Mouse (Mus musculus): ENCODE measurements around the gene Mrgprg. TPM values are rescaled to one million over a fixed set of nuclear protein-coding genes. Genes with fewer than 3 reads are reported as not detected.

The Mrgprg gene
- polyA plus RNA-seq, 1 experiment from 2014 or later = not detected

- Histone ChIP-seq H3K4me3 (replicated peaks) (peak overlapping the region; percentile 68; the same call in 1 of the 2 replicates), H3K4me2 (peak overlapping the region; percentile 78), H3K9me3 (no peaks in the 10 kb centered on the region), H3K36me3 (peaks cover 14% of the 10 kb centered on the region; the same call in 1 of the 2 replicates), H3K4me1 (replicated peaks) (peaks cover 25% of the 10 kb centered on the region), H3K9ac (replicated peaks) (peak overlapping the region; percentile 92), H3K27ac (no peak overlapping the region), H3K27me3 (peaks cover 12% of the 10 kb centered on the region; the same call in 1 of the 2 replicates)
- ATAC-seq (ENCODE audit: insufficient number of reproducible peaks, insufficient read depth, low FRiP score, low TSS enrichment, low read depth) = no peak
- 74% methylated on average over 6 of the region's 6 CpGs for WGBS
Observed at GRCm38 (mm10) chr7:143738194-143738593, 28.6 kb downstream of the Mrgprg start.

DNA sequence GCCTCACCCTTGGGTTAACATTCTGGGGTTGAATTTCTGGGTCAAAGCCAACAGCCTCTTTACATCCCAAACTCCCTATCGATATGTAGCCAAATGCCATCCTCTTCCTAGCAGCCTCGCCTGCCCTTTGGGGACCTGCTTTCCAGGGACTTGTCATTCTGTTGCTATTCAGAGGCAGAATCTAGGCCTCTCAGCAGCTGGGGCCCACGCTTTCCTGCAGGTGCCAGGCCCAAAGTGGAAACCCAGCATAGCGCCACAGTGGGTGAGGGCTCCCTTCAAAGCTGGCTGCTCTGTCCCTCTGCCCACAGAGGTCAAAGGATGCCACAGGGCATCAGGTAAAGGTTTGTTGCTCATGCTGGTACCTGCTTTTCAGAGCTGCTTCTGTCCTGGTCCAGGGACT lies 33.0 kb downstream of the Mrgprg start:
- no peak for ATAC-seq (ENCODE audit: insufficient number of reproducible peaks, insufficient read depth, low FRiP score, low TSS enrichment, low read depth)
- 90% methylated on average over 4 of the region's 4 CpGs for WGBS
- Histone ChIP-seq H3K9ac (replicated peaks) (no peak overlapping the region), H3K4me1 (replicated peaks) (peaks cover 22% of the 10 kb centered on the region), H3K4me3 (replicated peaks) (no peak overlapping the region), H3K4me2 (no peak overlapping the region), H3K27me3 (no peaks in the 10 kb centered on the region), H3K9me3 (no peaks in the 10 kb centered on the region), H3K27ac (no peak overlapping the region), H3K36me3 (peaks cover 14% of the 10 kb centered on the region; the same call in 1 of the 2 replicates)

DNA sequence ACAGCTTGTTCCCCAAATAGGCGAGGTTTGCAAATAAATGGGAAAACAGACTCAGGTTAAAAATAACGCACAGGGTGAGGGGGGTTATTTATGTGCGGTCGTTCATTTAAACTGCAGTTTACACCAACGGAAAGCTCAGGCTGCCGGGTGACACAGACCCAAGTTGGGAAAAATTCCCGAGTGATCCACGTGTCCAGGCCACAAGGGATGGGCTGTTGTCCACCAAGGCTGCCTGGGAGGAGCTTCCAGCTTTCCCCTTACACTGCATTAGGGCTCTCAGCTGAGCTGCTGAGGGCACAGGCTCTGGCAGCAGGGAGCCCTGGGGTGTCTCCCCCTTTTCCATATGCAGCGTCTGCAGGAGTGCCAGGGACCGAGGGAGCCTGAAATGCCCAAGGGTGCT lies 36.9 kb downstream of the Mrgprg start:
- Histone ChIP-seq H3K36me3 (peaks cover 12% of the 10 kb centered on the region; the same call in 1 of the 2 replicates), H3K4me3 (replicated peaks) (no peak overlapping the region), H3K4me1 (replicated peaks) (peaks cover 12% of the 10 kb centered on the region), H3K9me3 (no peaks in the 10 kb centered on the region), H3K9ac (replicated peaks) (no peak overlapping the region; the same call in 1 of the 2 replicates), H3K4me2 (no peak overlapping the region), H3K27me3 (no peaks in the 10 kb centered on the region), H3K27ac (no peak overlapping the region)
- 58% methylated on average over 10 of the region's 10 CpGs for WGBS
- no peak for ATAC-seq (ENCODE audit: insufficient number of reproducible peaks, insufficient read depth, low FRiP score, low TSS enrichment, low read depth)

DNA sequence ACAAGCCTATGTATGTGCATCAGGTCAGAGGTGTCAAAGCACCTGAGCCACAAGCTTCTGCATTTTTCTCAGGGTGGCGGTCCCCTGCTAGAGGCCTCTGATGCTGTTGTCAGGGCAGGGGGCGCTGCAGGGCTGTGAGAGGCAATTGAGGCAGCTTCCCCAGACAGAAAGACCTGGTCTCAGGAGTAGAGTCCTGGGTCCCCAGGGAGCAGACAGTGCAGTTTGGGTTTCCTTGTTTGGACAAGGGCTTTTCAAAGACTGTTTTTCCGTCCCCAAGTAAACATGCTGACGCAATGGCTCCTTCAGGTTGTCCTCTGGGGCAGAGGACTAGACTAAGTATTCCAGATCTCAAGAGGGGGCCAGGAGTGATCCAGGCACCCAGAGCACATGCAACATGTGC lies 40.4 kb downstream of the Mrgprg start:
- no peaks in the 10 kb centered on the region for H3K27me3 ChIP-seq
- H3K4me1 ChIP-seq (replicated peaks) = peaks cover 12% of the 10 kb centered on the region
- H3K4me2 ChIP-seq = no peak overlapping the region
- WGBS = 80% methylated on average over 4 of the region's 4 CpGs
- no peak overlapping the region for H3K9ac ChIP-seq (replicated peaks)
- H3K36me3 ChIP-seq = peaks cover 3% of the 10 kb centered on the region; the same call in 1 of the 2 replicates
- no peak overlapping the region for H3K4me3 ChIP-seq (replicated peaks)
- no peak for ATAC-seq (ENCODE audit: insufficient number of reproducible peaks, insufficient read depth, low FRiP score, low TSS enrichment, low read depth)
- no peak overlapping the region for H3K27ac ChIP-seq
- H3K9me3 ChIP-seq = no peaks in the 10 kb centered on the region

GRCm38 (mm10) chr7:143723841-143724240 lies 43.0 kb downstream of the Mrgprg start:
- Histone ChIP-seq H3K36me3 (peaks cover 3% of the 10 kb centered on the region; the same call in 1 of the 2 replicates), H3K9ac (replicated peaks) (no peak overlapping the region), H3K27me3 (no peaks in the 10 kb centered on the region), H3K27ac (no peak overlapping the region), H3K4me3 (replicated peaks) (no peak overlapping the region), H3K9me3 (no peaks in the 10 kb centered on the region), H3K4me2 (no peak overlapping the region), H3K4me1 (replicated peaks) (no peaks in the 10 kb centered on the region)
- no peak for ATAC-seq (ENCODE audit: insufficient number of reproducible peaks, insufficient read depth, low FRiP score, low TSS enrichment, low read depth)
- 86% methylated on average over 4 of the region's 4 CpGs for WGBS

DNA sequence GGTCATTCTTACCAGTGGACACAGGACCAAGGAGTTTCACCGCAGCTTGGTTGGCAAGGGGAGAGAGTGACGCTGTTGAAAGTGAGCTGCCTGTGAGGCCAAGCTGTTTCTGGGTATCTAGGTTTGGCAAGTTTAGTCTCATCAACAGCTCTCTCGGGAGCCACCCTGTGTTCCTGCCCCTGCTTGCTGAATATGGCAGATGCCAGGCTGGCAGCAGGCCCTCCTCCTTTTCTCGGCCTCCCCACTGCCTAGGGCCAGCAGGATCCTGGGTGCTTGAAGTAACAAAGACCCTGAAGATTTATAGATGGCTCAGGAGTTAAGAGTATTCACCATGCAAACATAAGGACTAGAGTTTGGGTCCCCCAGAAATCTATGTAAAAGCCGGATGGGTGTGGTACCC lies 44.1 kb downstream of the Mrgprg start:
- WGBS = 86% methylated on average over 5 of the region's 5 CpGs

GRCm38 (mm10) chr7:143717811-143718210 lies 49.0 kb downstream of the Mrgprg start:
- Histone ChIP-seq H3K4me1 (replicated peaks) (peaks cover 8% of the 10 kb centered on the region), H3K9ac (replicated peaks) (no peak overlapping the region; the same call in 1 of the 2 replicates), H3K4me3 (replicated peaks) (no peak overlapping the region), H3K9me3 (no peaks in the 10 kb centered on the region), H3K4me2 (no peak overlapping the region), H3K27me3 (no peaks in the 10 kb centered on the region), H3K27ac (no peak overlapping the region), H3K36me3 (peaks cover 31% of the 10 kb centered on the region)
- ATAC-seq (ENCODE audit: insufficient number of reproducible peaks, insufficient read depth, low FRiP score, low TSS enrichment, low read depth) = no peak
- WGBS = 78% methylated on average over 1 of the region's 1 CpGs

More for the DNA sequence above, 44.1 kb downstream of the Mrgprg start:
- H3K9me3 ChIP-seq = no peaks in the 10 kb centered on the region
- no peaks in the 10 kb centered on the region for H3K27me3 ChIP-seq
- H3K4me2 ChIP-seq = no peak overlapping the region
- H3K9ac ChIP-seq (replicated peaks) = no peak overlapping the region
- no peak overlapping the region for H3K4me3 ChIP-seq (replicated peaks)
- no peak for ATAC-seq (ENCODE audit: insufficient number of reproducible peaks, insufficient read depth, low FRiP score, low TSS enrichment, low read depth)
- H3K27ac ChIP-seq = no peak overlapping the region
- no peaks in the 10 kb centered on the region for H3K4me1 ChIP-seq (replicated peaks)
- peaks cover 3% of the 10 kb centered on the region; the same call in 1 of the 2 replicates for H3K36me3 ChIP-seq

Small RNA genes within 50 kb of the gene (microRNA-seq; reads per million reads assigned to microRNA genes)
- not detected for gene Gm22064

Other genes starting within 250 kb of the Mrgprg start
- 331 and 335 TPM in 2 replicates for gene Nap1l4, start 217.9 kb downstream of the Mrgprg start, polyA plus RNA-seq (2016; fragmentation: Nextera tagmentation; extraction: Ambion mirVana)
- gene Cars, start 166.9 kb downstream of the Mrgprg start, polyA plus RNA-seq (2016; fragmentation: Nextera tagmentation; extraction: Ambion mirVana) = 56.7 and 59.6 TPM in 2 replicates
- 0.21 and 0.35 TPM in 2 replicates for gene Tnfrsf26, start 138.3 kb downstream of the Mrgprg start, polyA plus RNA-seq (2016; fragmentation: Nextera tagmentation; extraction: Ambion mirVana)
- gene Tnfrsf22, start 117.3 kb downstream of the Mrgprg start, polyA plus RNA-seq (2016; fragmentation: Nextera tagmentation; extraction: Ambion mirVana) = 11.4 and 12.8 TPM in 2 replicates
- gene Tnfrsf23, start 81.1 kb downstream of the Mrgprg start, polyA plus RNA-seq (2016; fragmentation: Nextera tagmentation; extraction: Ambion mirVana) = 0.59 and 0.64 TPM in 2 replicates
- gene Osbpl5, start 10.0 kb downstream of the Mrgprg start, polyA plus RNA-seq (2016; fragmentation: Nextera tagmentation; extraction: Ambion mirVana) = 26.1 and 30.4 TPM in 2 replicates
- gene Mrgpre, start 17.5 kb upstream of the Mrgprg start, polyA plus RNA-seq (2016; fragmentation: Nextera tagmentation; extraction: Ambion mirVana) = 1.2 and 1.6 TPM in 2 replicates
- gene Nadsyn1, start 55.9 kb upstream of the Mrgprg start, polyA plus RNA-seq (2016; fragmentation: Nextera tagmentation; extraction: Ambion mirVana) = 8.9 and 9.3 TPM in 2 replicates
- gene Dhcr7, start 56.2 kb upstream of the Mrgprg start, polyA plus RNA-seq (2016; fragmentation: Nextera tagmentation; extraction: Ambion mirVana) = 31.0 and 38.9 TPM in 2 replicates
- gene Gm498, start 99.8 kb upstream of the Mrgprg start, polyA plus RNA-seq (2016; fragmentation: Nextera tagmentation; extraction: Ambion mirVana) = not detected in 2 replicates
- gene Shank2, start 234.9 kb upstream of the Mrgprg start, polyA plus RNA-seq (2016; fragmentation: Nextera tagmentation; extraction: Ambion mirVana) = 0.44 and 0.60 TPM in 2 replicates